Mouse (Mus musculus) hindbrain, postnatal 0 days (tissue): ENCODE data around the gene Fzr1. TPM values are rescaled to one million over a fixed set of nuclear protein-coding genes. Genes with fewer than 3 reads are reported as not detected.

Source experiments
- ATAC-seq: fragments of 200-750 bp; cut with Nextera tagmentation; 2 replicates; pipeline ENCODE4 v1.8.0; 2017; ENCODE audit warnings: mild to moderate bottlenecking, moderate TSS enrichment, moderate library complexity
- DNase-seq: peaks from one replicate; pipeline ENCODE4 v3.0.0-alpha.2; 2015; ENCODE audit warnings: low spot score
- H3K27ac ChIP-seq: fragments of 300-500 bp; sonication (generic); 2 replicates; pipeline ENCODE4 v1.5.1; 2014; ENCODE audit warnings: mild to moderate bottlenecking
- H3K27me3 ChIP-seq: fragments of 300-500 bp; sonication (generic); 2 replicates; pipeline ENCODE4 v1.6.1; 2014; ENCODE audit warnings: low read length, mixed read lengths; ENCODE audit not compliant: insufficient read depth
- H3K36me3 ChIP-seq: fragments of 300-500 bp; sonication (generic); 2 replicates; pipeline ENCODE4 v1.6.1; 2014; ENCODE audit warnings: low read length, mixed read lengths; ENCODE audit not compliant: insufficient read depth
- H3K4me1 ChIP-seq: fragments of 300-500 bp; sonication (generic); 2 replicates; pipeline ENCODE4 v1.6.1; 2014; ENCODE audit warnings: antibody characterized with exemption, low read length, mixed read lengths; ENCODE audit not compliant: insufficient read depth
- H3K4me2 ChIP-seq: fragments of 300-500 bp; sonication (generic); 2 replicates; pipeline ENCODE4 v1.6.1; 2014; ENCODE audit warnings: low read depth, mild to moderate bottlenecking, low read length, moderate library complexity, mixed read lengths
- H3K4me3 ChIP-seq: fragments of 300-500 bp; sonication (generic); 2 replicates; pipeline ENCODE4 v1.5.1; 2014; ENCODE audit warnings: low read length
- H3K9ac ChIP-seq: fragments of 300-500 bp; sonication (generic); replicated peaks from 2 replicates; pipeline ENCODE4 v1.6.1; 2014; ENCODE audit warnings: mild to moderate bottlenecking, low read length, moderate library complexity, mixed read lengths
- H3K9me3 ChIP-seq: fragments of 300-500 bp; sonication (generic); 2 replicates; pipeline ENCODE4 v1.6.1; 2016; ENCODE audit warnings: low read length, mixed read lengths
- CTCF ChIP-seq: IDR thresholded peaks from 2 replicates; pipeline ENCODE4 v1.5.1; 2016; ENCODE audit warnings: antibody characterized with exemption, control low read depth, low read depth
- WGBS: fragments of 180-500 bp; shearing (Covaris S2); extraction: QIAGEN DNeasy Blood & Tissue Kit; methylation state at CpG from one replicate; pipeline ENCODE4 v1.1.7; 2014; 5-methylcytosine and 5-hydroxymethylcytosine counted together
- polyA plus RNA-seq: library from polyadenylated mRNA; unstranded; fragments of >200 nt; fragmentation: Nextera tagmentation; extraction: Ambion mirVana; gene quantifications from 2 replicates; pipeline ENCODE4 v1.2.1, GENCODE M21; 2015
- total RNA-seq: library from RNA; depleted of rRNA; stranded (reverse); fragments of >200 nt; gene quantifications from 2 replicates; pipeline ENCODE4 v1.2.3, GENCODE M21; 2014

Fzr1 gene
- total and polyA plus RNA-seq, 2 experiments from 2014 or later, result 106 to 134 TPM

DNA sequence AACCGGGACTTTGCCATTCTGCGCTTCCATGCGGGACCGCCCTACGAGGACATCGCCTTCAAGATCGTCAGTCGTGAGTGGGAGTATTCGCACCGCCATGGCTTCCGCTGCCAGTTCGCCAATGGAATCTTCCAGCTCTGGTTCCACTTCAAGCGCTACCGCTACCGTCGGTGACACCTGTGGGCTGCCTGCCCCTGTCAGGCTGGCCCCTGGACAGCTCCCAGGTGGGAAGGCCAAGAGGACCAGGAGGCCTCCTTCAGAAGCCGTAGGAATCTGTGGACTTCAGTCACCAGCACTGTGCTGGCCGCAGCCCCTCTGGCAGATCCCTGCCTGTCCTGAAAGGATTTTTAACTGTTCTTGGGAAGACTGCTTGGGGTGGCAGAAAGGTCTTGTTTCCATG, 52.5 kb downstream of the Fzr1 start:
- H3K4me1 ChIP-seq, result peaks cover 5% of the 10 kb centered on the region; the same call in 1 of the 2 replicates
- no peak for ATAC-seq
- no peak overlapping the region for H3K4me3 ChIP-seq
- no peak for DNase-seq
- H3K4me2 ChIP-seq, result no peak overlapping the region
- H3K9ac ChIP-seq, result no peak overlapping the region
- no peaks in the 10 kb centered on the region for H3K27me3 ChIP-seq
- H3K9me3 ChIP-seq, result no peaks in the 10 kb centered on the region
- 95% methylated on average over 18 of the region's 18 CpGs for WGBS
- no peak overlapping the region for H3K27ac ChIP-seq
- peaks cover 48% of the 10 kb centered on the region for H3K36me3 ChIP-seq
- TF ChIP-seq CTCF, result no peak

DNA sequence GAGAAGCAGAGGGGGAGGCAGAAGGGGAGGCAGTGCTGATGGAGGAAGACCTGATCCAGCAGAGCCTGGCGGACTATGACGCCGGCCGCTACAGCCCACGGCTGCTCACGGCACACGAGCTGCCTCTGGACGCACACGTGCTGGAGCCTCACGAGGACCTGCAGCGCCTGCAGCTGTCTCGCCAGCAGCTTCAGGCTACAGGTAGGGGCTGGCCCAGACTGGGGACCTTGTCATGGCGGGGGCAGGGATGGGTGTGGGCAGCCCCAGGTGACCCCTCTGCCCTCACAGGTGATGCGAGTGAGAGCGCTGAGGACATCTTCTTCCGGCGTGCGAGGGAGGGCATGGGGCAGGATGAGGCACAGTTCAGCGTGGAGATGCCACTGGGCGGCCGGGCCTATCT, 53.1 kb downstream of the Fzr1 start:
- no peak for ATAC-seq
- peaks cover 48% of the 10 kb centered on the region for H3K36me3 ChIP-seq
- H3K9ac ChIP-seq, result no peak overlapping the region
- H3K4me1 ChIP-seq, result peaks cover 5% of the 10 kb centered on the region; the same call in 1 of the 2 replicates
- H3K4me3 ChIP-seq, result no peak overlapping the region
- no peak for TF ChIP-seq CTCF
- no peak overlapping the region for H3K4me2 ChIP-seq
- WGBS, result 93% methylated on average over 21 of the region's 21 CpGs
- no peak for DNase-seq
- no peaks in the 10 kb centered on the region for H3K27me3 ChIP-seq
- no peak overlapping the region for H3K27ac ChIP-seq
- H3K9me3 ChIP-seq, result no peaks in the 10 kb centered on the region

GRCm38 (mm10) chr10:81323791-81324530, 54.4 kb downstream of the Fzr1 start:
- Histone ChIP-seq H3K9me3 (no peaks in the 10 kb centered on the region), H3K27ac (no peak overlapping the region), H3K4me1 (peaks cover 11% of the 10 kb centered on the region; the same call in 1 of the 2 replicates), H3K9ac (no peak overlapping the region), H3K4me2 (no peak overlapping the region), H3K36me3 (peaks cover 48% of the 10 kb centered on the region), H3K4me3 (no peak overlapping the region), H3K27me3 (no peaks in the 10 kb centered on the region)
- TF ChIP-seq CTCF, result no peak
- DNase-seq (no peak), ATAC-seq (no peak)
- 92% methylated on average over 18 of the region's 18 CpGs for WGBS

GRCm38 (mm10) chr10:81323141-81323775, 55.1 kb downstream of the Fzr1 start:
- DNase-seq (no peak), ATAC-seq (no peak)
- Histone ChIP-seq H3K27me3 (no peaks in the 10 kb centered on the region), H3K36me3 (peaks cover 53% of the 10 kb centered on the region), H3K4me1 (peaks cover 11% of the 10 kb centered on the region; the same call in 1 of the 2 replicates), H3K4me3 (no peak overlapping the region), H3K9me3 (no peaks in the 10 kb centered on the region), H3K27ac (no peak overlapping the region), H3K4me2 (no peak overlapping the region), H3K9ac (no peak overlapping the region)
- no peak for TF ChIP-seq CTCF
- 93% methylated on average over 23 of the region's 23 CpGs for WGBS

DNA sequence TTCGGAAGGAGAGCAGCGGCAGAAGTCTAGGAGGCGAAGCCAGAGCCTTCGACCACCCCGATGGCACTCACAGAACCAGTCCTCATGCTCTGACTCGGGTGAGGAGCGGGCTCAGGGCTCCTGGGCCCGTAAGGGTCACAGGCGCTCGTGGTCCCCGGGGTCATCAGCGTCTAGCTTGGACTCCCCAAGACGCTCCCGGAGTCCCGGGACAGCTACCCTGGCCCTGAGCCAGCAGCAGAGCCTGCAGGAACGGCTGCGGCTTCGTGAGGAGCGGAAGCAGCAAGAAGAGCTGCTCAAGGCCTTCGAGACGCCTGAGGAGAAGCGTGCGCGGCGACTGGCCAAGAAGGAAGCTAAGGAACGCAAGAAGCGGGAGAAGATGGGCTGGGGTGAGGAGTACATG, 55.9 kb downstream of the Fzr1 start:
- no peaks in the 10 kb centered on the region for H3K27me3 ChIP-seq
- H3K27ac ChIP-seq, result no peak overlapping the region
- no peaks in the 10 kb centered on the region for H3K9me3 ChIP-seq
- no peak overlapping the region for H3K9ac ChIP-seq
- peaks cover 57% of the 10 kb centered on the region for H3K36me3 ChIP-seq
- no peak overlapping the region for H3K4me3 ChIP-seq
- TF ChIP-seq CTCF, result no peak
- peaks cover 11% of the 10 kb centered on the region; the same call in 1 of the 2 replicates for H3K4me1 ChIP-seq
- H3K4me2 ChIP-seq, result no peak overlapping the region; the same call in 1 of the 2 replicates
- ATAC-seq (no peak), DNase-seq (no peak)
- 92% methylated on average over 27 of the region's 27 CpGs for WGBS

DNA sequence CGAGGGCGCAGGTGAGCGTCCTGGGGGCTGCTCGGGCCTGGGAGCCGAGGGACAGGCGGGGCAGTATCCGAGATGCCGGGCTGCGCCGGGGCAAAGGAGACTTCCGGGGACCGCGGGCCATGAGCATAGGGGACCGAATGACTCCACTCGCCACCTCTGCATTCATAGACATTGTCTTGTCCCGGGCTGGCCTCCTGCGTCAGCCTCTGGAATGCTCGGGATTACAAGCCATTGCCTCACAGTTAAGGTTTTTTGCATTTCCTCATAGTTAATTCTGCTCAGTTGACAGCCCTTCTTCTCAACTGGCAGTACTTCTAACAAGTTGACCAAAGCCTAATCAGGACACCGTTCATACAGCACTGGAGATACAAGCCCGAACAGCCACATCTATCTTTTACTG, 56.9 kb downstream of the Fzr1 start:
- WGBS, result 3% methylated on average over 19 of the region's 20 CpGs
- H3K4me3 ChIP-seq, result peak overlapping the region; percentile 97
- no peaks in the 10 kb centered on the region for H3K9me3 ChIP-seq
- H3K27me3 ChIP-seq, result no peaks in the 10 kb centered on the region
- no peak for TF ChIP-seq CTCF
- H3K36me3 ChIP-seq, result peaks cover 49% of the 10 kb centered on the region
- peak overlapping the region; percentile 85 for H3K4me2 ChIP-seq
- H3K27ac ChIP-seq, result peak overlapping the region; percentile 93
- no peak for ATAC-seq
- peak overlapping the region; percentile 86 for H3K9ac ChIP-seq
- H3K4me1 ChIP-seq, result peaks cover 11% of the 10 kb centered on the region; the same call in 1 of the 2 replicates
- no peak for DNase-seq
